Mouse (Mus musculus) T-helper 2 cell (primary cell): ENCODE data around the gene Tada3.

Experiments used
- in situ Hi-C: fragments of 300-600 bp; cut with MboI, MseI; formaldehyde crosslinking; loops from one replicate; pipeline ENCODE4 v1.15.1; 2025; ENCODE audit warnings: high pct_unique_total_duplicates

The Tada3 gene

GRCm38 (mm10) chr6:113388960-113389359 lies 11.3 kb upstream of the Tada3 start, which contains the start of gene Ttll3:
Gene Ttll3 (plus strand): TSS chr6:113389260.
- in situ Hi-C loops = no loop called here

- in situ Hi-C loops = no loop called here
Measured at GRCm38 (mm10) chr6:113386025-113386424, 8.3 kb upstream of the Tada3 start.

GRCm38 (mm10) chr6:113385160-113385714 lies 7.6 kb upstream of the Tada3 start:
- in situ Hi-C loops = no loop called here

- in situ Hi-C loops = no loop called here
Measured at GRCm38 (mm10) chr6:113384351-113384927, 6.8 kb upstream of the Tada3 start.

- in situ Hi-C loops = no loop called here
Measured at GRCm38 (mm10) chr6:113380480-113380879, 2.8 kb upstream of the Tada3 start.

- in situ Hi-C loops = loop anchor here (5.0 kb wide), 2 partner anchors 52 to 332 kb away; partner anchors contain the start of genes Ogg1 and Thumpd3
Measured at GRCm38 (mm10) chr6:113379246-113379645, 1.6 kb upstream of the Tada3 start.

- in situ Hi-C loops = loop anchor here (5.0 kb wide), 2 partner anchors 50 to 330 kb away; partner anchors contain the start of genes Ogg1 and Thumpd3
Measured at GRCm38 (mm10) chr6:113377172-113377495, 549 bp downstream of the Tada3 start.

- in situ Hi-C loops = no loop called here
Measured at GRCm38 (mm10) chr6:113373491-113373890, 4.2 kb downstream of the Tada3 start.

- in situ Hi-C loops = no loop called here
Measured at GRCm38 (mm10) chr6:113370194-113370929, 7.3 kb downstream of the Tada3 start.

GRCm38 (mm10) chr6:113368577-113368976 lies 9.1 kb downstream of the Tada3 start:
- in situ Hi-C loops = no loop called here

GRCm38 (mm10) chr6:113368124-113368523 lies 9.6 kb downstream of the Tada3 start:
- in situ Hi-C loops = no loop called here

GRCm38 (mm10) chr6:113367574-113367973 lies 10.1 kb downstream of the Tada3 start:
- in situ Hi-C loops = no loop called here

- in situ Hi-C loops = no loop called here
Measured at GRCm38 (mm10) chr6:113366639-113367038, 11.0 kb downstream of the Tada3 start.

GRCm38 (mm10) chr6:113364518-113365135 lies 13.1 kb downstream of the Tada3 start:
- in situ Hi-C loops = no loop called here

GRCm38 (mm10) chr6:113362241-113362640 lies 15.4 kb downstream of the Tada3 start:
- in situ Hi-C loops = no loop called here

GRCm38 (mm10) chr6:113361476-113361875 lies 16.2 kb downstream of the Tada3 start:
- in situ Hi-C loops = no loop called here

GRCm38 (mm10) chr6:113353696-113354095 lies 24.0 kb downstream of the Tada3 start:
- in situ Hi-C loops = no loop called here

GRCm38 (mm10) chr6:113352820-113353219 lies 24.9 kb downstream of the Tada3 start:
- in situ Hi-C loops = no loop called here

- in situ Hi-C loops = no loop called here
Measured at GRCm38 (mm10) chr6:113351653-113352052, 26.0 kb downstream of the Tada3 start.

- in situ Hi-C loops = no loop called here
Measured at GRCm38 (mm10) chr6:113351161-113351560, 26.5 kb downstream of the Tada3 start.

GRCm38 (mm10) chr6:113350538-113350937 lies 27.1 kb downstream of the Tada3 start:
- in situ Hi-C loops = no loop called here

GRCm38 (mm10) chr6:113346897-113347296 lies 30.8 kb downstream of the Tada3 start:
- in situ Hi-C loops = no loop called here
